Mouse (Mus musculus): ENCODE data around the gene Ddx39.

DNA sequence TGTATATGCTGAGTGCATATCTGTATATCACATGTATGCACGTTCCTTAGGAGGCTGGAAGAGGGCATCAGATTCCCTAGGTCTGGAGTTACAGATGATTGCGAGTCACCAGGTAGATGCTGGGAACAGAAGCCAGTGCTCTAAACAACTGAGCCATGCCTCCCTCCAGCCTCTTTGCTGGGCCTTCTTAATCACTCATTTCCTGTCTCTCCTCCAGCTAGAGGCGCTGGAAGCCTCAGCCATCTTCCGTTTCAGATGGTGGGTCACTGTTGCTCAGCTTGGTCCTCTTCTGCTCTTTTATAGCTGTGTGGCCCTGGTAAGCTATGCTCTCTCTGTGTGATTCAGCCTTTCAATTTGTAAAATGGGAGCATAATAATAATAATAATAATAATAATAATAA, 56.8 kb downstream of the Ddx39 start:
- TF ChIP-seq EP300 (IDR thresholded peaks at IDR 0.05; ENCODE audit: low read depth) (no peak), CTCF (IDR thresholded peaks at IDR 0.05; ENCODE audit: low read depth) (no peak)

Data from liver, embryonic 14.5 days (tissue).